Mouse (Mus musculus) lung, postnatal 0 days (tissue): ENCODE measurements around the gene Cmtm3.

Source experiments
- CTCF ChIP-seq: IDR thresholded peaks from 2 replicates; pipeline ENCODE4 v1.5.1; 2016; ENCODE audit warnings: antibody characterized with exemption, mild to moderate bottlenecking
- EP300 ChIP-seq: IDR thresholded peaks from 2 replicates; pipeline ENCODE4 v1.6.1; 2016; ENCODE audit warnings: antibody characterized with exemption, mild to moderate bottlenecking, control low read depth

DNA sequence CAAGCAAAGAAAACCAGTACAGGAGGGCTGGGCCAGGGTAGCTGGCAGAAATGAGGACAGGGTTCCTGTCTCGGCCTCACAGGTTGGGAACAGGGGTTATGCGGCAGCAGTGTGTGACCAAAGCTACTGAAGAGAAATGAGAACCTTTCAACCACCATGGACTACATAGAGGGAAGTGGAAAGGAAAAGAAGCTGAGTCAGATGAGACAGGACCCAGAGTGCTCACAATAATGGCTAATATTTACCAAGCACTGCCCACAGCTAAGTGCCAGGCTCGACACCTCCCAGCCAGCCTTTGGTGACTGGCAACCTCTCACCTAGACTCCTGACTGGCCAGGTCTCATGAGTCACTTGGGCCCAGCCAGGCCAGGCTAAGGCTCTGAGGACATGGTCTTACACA is 44.8 kb downstream of the Cmtm3 start:
- TF ChIP-seq CTCF (no peak), EP300 (peak; percentile 41)
